Mouse (Mus musculus) E14TG2a.4 (cell line): ENCODE data around the gene Ccdc51.

ENCODE experiments used
- H3K27me3 ChIP-seq: 2 replicates; pipeline ENCODE4 v1.6.1; 2014; ENCODE audit warnings: low read length, control low read depth; ENCODE audit not compliant: insufficient read depth
- H3K36me3 ChIP-seq: 2 replicates; pipeline ENCODE4 v1.6.1; 2014; ENCODE audit warnings: low read length, control low read depth; ENCODE audit not compliant: insufficient read depth
- H3K4me1 ChIP-seq: replicated peaks from 2 replicates; pipeline ENCODE4 v1.6.1; 2014; ENCODE audit warnings: low read depth, low read length, control low read depth
- H3K4me3 ChIP-seq: replicated peaks from 2 replicates; pipeline ENCODE4 v1.5.1; 2014; ENCODE audit warnings: mild to moderate bottlenecking, low read length
- H3K9me3 ChIP-seq: 2 replicates; pipeline ENCODE4 v1.6.1; 2014; ENCODE audit warnings: low read length, control low read depth
- CTCF ChIP-seq: conservative IDR thresholded peaks from 2 replicates; pipeline ENCODE4 v1.5.1; 2014; ENCODE audit warnings: low read length
- NANOG ChIP-seq: IDR thresholded peaks from 2 replicates; pipeline ENCODE4 v1.6.1; 2014; ENCODE audit warnings: borderline replicate concordance, low read length, mixed read lengths
- POU5F1 ChIP-seq: IDR thresholded peaks from 2 replicates; pipeline ENCODE4 v1.6.1; 2014; ENCODE audit warnings: low read length, borderline replicate concordance

Ccdc51 gene

GRCm38 (mm10) chr9:109092799-109093198 lies 10.5 kb downstream of the Ccdc51 start:
- peaks cover 82% of the 10 kb centered on the region for H3K4me1 ChIP-seq
- no peaks in the 10 kb centered on the region for H3K9me3 ChIP-seq
- no peak overlapping the region for H3K4me3 ChIP-seq
- TF ChIP-seq NANOG (no peak), CTCF (no peak), POU5F1 (no peak)
- H3K27me3 ChIP-seq = no peaks in the 10 kb centered on the region
- H3K36me3 ChIP-seq = peaks cover 36% of the 10 kb centered on the region

DNA sequence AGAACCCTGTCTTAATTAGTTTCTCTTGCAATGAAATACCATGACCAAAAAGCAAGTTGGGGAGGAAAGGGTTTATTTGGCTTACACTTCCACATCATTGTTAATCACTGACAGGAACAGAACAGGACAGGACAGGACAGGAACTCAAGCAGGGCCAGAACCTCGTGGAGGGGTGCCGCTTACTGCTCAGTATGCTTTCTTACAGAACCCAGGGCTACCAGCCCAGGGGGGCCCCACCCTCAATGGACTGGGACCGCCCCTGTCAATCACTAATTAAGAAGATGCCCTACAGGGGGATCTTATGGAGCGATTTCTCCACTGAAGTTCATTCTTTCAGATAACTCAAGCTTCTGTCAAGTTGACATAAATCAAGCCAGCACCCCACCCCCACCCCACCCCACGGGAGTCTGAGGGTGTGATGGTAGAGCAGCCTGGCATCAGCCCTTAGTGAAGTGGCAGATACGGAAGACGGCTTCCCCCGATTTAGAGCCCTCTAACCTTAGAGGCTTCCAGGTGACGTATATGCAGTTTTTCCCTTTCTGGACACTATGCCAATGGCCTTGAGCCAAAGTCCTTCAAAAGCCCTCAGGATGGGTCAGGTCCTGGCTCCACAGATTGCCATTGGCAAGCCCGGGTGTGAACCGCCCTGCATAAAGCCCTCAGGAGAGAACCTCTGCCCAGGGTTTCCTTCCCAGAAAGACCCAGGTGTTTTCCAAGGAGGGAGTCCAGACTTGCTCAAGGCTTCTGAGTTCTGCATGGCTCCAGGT lies 11.7 kb downstream of the Ccdc51 start:
- Histone ChIP-seq H3K27me3 (no peaks in the 10 kb centered on the region), H3K36me3 (peaks cover 33% of the 10 kb centered on the region), H3K4me1 (peaks cover 85% of the 10 kb centered on the region), H3K9me3 (no peaks in the 10 kb centered on the region), H3K4me3 (peak overlapping the region; percentile 87)
- TF ChIP-seq POU5F1 (no peak), NANOG (no peak), CTCF (no peak)

- Histone ChIP-seq H3K27me3 (no peaks in the 10 kb centered on the region), H3K4me1 (peaks cover 83% of the 10 kb centered on the region), H3K4me3 (peak overlapping the region; percentile 87), H3K9me3 (no peaks in the 10 kb centered on the region), H3K36me3 (peaks cover 33% of the 10 kb centered on the region)
- TF ChIP-seq POU5F1 = no peak
- no peak for TF ChIP-seq NANOG
- no peak for TF ChIP-seq CTCF
Observed at GRCm38 (mm10) chr9:109094553-109095136, 12.4 kb downstream of the Ccdc51 start.

GRCm38 (mm10) chr9:109095137-109095982 lies 13.1 kb downstream of the Ccdc51 start, which contains the start of gene Plxnb1:
Gene Plxnb1 (plus strand): TSS chr9:109095389.
- Histone ChIP-seq H3K4me1 (peaks cover 83% of the 10 kb centered on the region), H3K36me3 (peaks cover 34% of the 10 kb centered on the region), H3K4me3 (peak within 1 kb of the TSS; percentile 87), H3K27me3 (no peaks in the 10 kb centered on the region), H3K9me3 (no peaks in the 10 kb centered on the region)
- TF ChIP-seq POU5F1 (no peak), CTCF (no peak), NANOG (no peak)

- TF ChIP-seq NANOG (no peak), CTCF (no peak), POU5F1 (no peak)
- Histone ChIP-seq H3K36me3 (peaks cover 36% of the 10 kb centered on the region), H3K4me1 (peaks cover 82% of the 10 kb centered on the region), H3K27me3 (no peaks in the 10 kb centered on the region), H3K9me3 (no peaks in the 10 kb centered on the region), H3K4me3 (peak overlapping the region; percentile 87)
Observed at GRCm38 (mm10) chr9:109096251-109096661, 14.0 kb downstream of the Ccdc51 start.

GRCm38 (mm10) chr9:109096856-109097255 lies 14.6 kb downstream of the Ccdc51 start:
- Histone ChIP-seq H3K4me1 (peaks cover 81% of the 10 kb centered on the region), H3K27me3 (no peaks in the 10 kb centered on the region), H3K36me3 (peaks cover 31% of the 10 kb centered on the region), H3K9me3 (no peaks in the 10 kb centered on the region), H3K4me3 (peak overlapping the region; percentile 87)
- TF ChIP-seq CTCF (no peak), POU5F1 (no peak), NANOG (no peak)

DNA sequence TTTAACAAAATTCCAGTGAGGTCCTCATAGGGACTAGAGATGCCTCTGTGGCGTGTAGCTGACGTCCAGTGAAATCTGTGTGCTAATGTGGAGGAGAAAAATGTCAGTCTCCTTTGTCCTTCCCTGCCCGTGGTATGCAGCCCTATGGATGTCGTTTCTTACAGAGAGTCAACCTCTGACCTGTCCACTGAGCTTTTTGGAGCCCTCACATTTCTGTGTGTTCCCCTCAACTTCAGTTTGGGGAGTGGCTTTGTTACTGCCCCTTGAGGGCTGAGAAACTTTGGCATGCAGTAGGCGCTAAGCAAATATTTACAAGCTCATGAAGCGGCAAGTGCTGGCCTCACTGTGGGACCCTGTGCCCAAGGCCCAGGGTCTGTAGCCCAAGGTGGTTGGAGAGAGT lies 15.0 kb downstream of the Ccdc51 start:
- Histone ChIP-seq H3K27me3 (no peaks in the 10 kb centered on the region), H3K4me3 (peak overlapping the region; percentile 87), H3K4me1 (peaks cover 78% of the 10 kb centered on the region), H3K9me3 (no peaks in the 10 kb centered on the region), H3K36me3 (peaks cover 32% of the 10 kb centered on the region)
- TF ChIP-seq POU5F1 (no peak), CTCF (no peak), NANOG (no peak)

DNA sequence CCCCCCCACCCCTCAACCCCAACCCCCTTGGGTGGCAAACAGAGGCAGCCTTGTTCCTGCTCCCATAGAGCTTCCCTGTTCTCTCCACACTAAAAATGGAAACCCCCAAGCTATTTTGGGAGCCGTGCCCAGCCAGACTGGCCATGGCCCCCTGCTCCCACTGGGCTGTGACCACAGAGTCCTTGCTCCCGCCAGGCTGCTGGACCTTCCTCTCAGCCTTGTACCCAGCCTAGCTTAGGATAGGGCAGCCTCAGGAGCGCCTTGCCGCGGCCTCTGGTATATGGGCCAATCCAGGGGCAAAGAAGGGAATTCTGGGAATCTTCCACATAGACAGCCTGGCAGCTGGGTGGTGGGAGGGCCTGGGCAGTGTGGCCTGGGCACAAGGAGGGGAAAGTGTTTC lies 15.5 kb downstream of the Ccdc51 start:
- TF ChIP-seq NANOG (no peak), POU5F1 (no peak), CTCF (no peak)

More for the DNA sequence above, 15.5 kb downstream of the Ccdc51 start:
- H3K27me3 ChIP-seq = no peaks in the 10 kb centered on the region
- no peak overlapping the region for H3K4me3 ChIP-seq
- H3K9me3 ChIP-seq = no peaks in the 10 kb centered on the region
- H3K4me1 ChIP-seq = peaks cover 73% of the 10 kb centered on the region
- peaks cover 33% of the 10 kb centered on the region for H3K36me3 ChIP-seq
